Mouse (Mus musculus) neural tube, embryonic 10.5 days (tissue): Measurements from ENCODE around the gene 2200002J24Rik.

Source experiments
- DNase-seq: peaks from one replicate; pipeline ENCODE4 v3.0.0-alpha.2; 2017; ENCODE audit warnings: low spot score; ENCODE audit errors: extremely low spot score

The 2200002J24Rik gene

DNA sequence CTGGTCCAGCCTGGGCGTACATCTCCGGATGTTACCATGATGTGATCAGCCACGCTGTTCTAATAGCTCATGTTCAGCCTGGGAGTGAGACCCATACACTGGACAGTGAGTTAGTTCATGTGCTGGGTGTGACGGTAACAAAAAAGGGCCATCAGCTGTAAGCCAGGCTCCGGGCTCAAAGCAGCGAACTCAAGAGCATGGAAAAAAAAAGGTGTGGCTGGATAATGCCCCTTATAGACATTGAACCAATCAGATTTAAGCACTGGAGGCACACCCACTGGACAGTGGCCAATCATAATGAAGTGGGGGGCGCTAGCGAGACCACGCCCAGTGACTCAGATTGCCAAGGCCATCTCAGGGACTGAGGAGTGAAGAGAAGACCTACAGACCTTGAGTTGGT, at the start of gene 2200002J24Rik:
TSS of gene 2200002J24Rik (plus strand) at position 338 of the 400 bp plus-strand sequence.
- DNase-seq = no peak

- DNase-seq = peak; percentile 92
Measured at GRCm38 (mm10) chr7:30649591-30650540, 48.9 kb upstream of the 2200002J24Rik start, which contains the start of gene Rbm42. Gene Rbm42, minus strand, starts transcription at chr7:30650317.

- DNase-seq = peak; percentile 93
Measured at GRCm38 (mm10) chr7:30664529-30665200, 34.1 kb upstream of the 2200002J24Rik start, which contains the start of gene Haus5. Gene Haus5, minus strand, starts transcription at chr7:30664994.

DNA sequence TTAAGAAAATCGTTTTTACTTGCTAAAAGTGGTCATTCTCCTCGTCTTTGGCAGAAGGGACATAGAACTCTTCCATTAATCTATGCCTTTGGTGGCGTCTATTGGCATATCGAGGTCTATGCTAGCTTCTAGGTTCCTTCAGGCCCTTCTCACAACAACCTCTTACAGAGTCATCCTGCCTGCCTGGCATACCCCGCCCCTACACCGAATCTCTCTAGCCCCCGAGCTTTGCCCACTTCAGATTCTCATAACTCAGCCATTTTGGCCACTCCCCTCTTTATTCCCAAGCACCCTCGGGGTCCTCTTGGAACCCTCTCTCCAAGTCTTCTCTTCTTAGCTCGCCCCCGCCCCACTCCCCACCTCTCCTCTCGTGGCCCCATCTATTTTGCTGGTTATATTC, 33.4 kb upstream of the 2200002J24Rik start:
- peak; percentile 22 for DNase-seq

DNA sequence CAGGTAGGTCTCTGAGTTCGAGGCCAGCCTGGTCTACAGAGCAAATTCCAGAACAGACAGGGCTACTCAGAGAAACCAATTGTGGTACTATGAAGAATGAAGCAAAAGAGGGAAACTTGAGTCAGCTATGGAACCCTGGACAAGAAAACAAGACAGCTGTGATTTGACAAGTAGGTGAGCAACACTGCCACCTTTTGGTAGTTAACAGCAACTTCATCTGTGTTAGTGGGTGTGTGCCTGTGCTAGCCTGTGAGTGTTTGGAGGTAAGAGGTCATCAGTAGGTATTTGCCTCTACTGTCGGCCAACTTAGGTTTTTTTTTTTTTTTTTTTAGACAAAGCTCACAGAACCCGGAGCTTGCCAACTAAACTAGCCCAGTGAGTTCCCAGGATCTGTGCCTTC, 29.5 kb upstream of the 2200002J24Rik start:
- no peak for DNase-seq

DNA sequence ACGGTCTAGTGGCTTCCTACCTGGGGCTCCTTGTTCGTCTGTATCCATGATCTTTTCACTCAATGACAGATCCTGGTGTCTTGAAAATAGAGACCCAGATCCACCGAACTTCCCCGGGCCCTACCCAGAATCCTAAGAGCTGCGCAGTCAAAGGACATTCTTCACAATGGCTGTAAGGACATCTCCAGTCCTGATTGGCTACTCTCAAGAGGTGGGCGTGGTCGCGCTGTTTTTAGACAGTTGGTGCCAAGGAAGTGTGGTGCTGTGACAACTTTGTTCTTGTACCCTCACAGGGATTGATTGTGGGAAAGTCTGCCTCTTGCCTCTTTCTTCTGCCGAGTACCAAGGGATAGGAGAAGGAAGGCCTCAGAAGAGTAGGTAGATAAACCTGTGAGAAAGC, 27.2 kb upstream of the 2200002J24Rik start, which contains the start of gene Pmis2:
TSS of gene Pmis2 (minus strand) at position 126 of the 400 bp plus-strand sequence.
- no peak for DNase-seq

DNA sequence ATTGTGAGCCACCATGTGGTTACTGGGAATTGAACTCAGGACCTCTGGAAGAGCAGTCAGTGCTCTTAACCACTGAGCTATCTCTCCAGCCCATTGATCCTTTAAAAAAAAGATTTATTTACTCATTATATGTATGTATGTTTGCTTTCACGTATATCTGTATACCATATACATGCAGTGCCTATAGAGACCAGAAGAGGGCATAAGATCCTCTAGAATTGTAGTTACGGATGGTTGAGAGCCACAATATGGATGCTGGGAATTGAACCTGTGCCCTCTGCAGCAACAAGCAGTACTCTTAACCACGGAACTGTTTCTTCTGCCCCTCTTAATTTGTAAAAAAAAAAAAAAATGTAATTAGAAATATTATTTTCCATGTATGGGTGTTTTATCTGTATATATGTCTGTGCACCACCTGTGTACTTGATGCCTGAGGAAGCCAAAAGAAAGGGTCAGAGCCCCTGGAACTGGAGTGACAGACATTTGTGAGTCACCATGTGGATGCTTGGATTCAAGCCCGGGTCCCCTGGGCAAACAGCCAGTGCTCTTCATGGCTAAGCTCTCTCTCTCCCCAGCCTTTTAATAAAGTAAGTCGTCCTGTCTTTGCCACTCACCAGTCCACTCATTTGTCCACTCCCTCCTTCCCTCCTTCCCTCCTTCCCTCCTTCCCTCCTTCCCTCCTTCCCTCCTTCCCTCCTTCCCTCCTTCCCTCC, 20.3 kb upstream of the 2200002J24Rik start:
- DNase-seq = no peak

- no peak for DNase-seq
Measured at GRCm38 (mm10) chr7:30681897-30682296, 16.8 kb upstream of the 2200002J24Rik start.

- DNase-seq = no peak
Measured at GRCm38 (mm10) chr7:30683425-30683824, 15.3 kb upstream of the 2200002J24Rik start.

- no peak for DNase-seq
Measured at GRCm38 (mm10) chr7:30688325-30688724, 10.4 kb upstream of the 2200002J24Rik start.

DNA sequence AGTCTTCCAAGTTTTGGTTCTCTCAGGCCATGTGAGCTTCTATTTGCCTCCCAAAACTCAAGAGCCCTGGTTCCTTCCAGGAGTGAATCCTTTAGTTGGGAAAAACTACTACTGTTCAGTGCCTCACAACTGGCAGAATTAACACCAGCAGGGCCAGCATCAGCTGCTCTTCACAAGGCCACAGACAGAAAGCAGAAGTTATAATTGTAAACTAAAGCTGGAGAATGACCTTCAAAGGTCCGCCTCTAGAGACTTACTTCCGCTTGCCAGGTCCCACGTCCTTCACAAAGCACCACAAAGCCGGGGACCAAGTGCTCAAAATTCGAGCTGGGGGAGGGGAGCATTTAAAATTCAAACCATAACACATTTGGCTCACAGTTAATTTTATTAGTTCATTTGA, 625 bp upstream of the 2200002J24Rik start:
- no peak for DNase-seq

- DNase-seq = no peak
Measured at GRCm38 (mm10) chr7:30706214-30706882, 7.6 kb downstream of the 2200002J24Rik start.

DNA sequence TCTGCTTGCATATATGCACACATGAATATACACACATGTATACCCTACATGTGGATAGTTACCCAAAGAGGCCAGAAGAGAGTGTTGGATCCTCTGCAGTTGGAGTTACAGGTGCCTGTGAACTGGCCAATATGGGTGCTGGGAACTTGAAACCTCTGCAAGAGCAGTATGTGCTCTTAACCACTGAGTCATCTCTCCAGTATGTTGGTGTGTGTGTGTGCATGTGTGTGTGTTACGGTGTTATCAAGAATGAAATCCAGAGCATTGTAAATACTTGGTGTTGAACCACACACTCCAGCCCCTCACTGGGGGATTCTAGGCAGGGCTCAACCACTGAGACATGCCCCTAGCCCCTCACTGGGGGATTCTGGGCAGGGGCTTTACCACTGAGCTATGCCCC, 8.7 kb downstream of the 2200002J24Rik start:
- no peak for DNase-seq

- DNase-seq = no peak
Measured at GRCm38 (mm10) chr7:30711942-30712341, 13.2 kb downstream of the 2200002J24Rik start, which contains the start of gene Atp4a. Gene Atp4a, plus strand, starts transcription at chr7:30712209.

- peak; percentile 80 for DNase-seq
Measured at GRCm38 (mm10) chr7:30717006-30717715, 18.4 kb downstream of the 2200002J24Rik start.

- DNase-seq = no peak
Measured at GRCm38 (mm10) chr7:30717716-30718046, 19.0 kb downstream of the 2200002J24Rik start.

- no peak for DNase-seq
Measured at GRCm38 (mm10) chr7:30719669-30720068, 20.9 kb downstream of the 2200002J24Rik start.

DNA sequence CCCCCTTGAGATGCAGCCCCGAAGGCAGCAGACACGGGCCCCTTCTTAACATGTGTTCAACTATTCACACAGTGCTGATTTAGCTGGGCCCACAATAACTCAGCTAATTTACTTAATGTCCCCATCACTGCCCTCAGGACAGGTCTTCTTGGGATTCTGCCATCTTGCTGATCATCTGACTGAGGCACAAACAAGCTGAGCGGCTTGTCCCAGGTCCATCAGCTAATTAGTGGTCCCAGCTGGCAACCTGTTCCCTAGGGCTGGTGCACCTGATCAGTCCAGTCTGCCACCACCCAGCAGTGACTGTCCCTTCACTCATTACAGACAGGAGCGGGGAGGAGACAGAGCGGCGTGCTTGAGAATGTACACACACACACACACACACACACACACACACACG, 22.6 kb downstream of the 2200002J24Rik start:
- DNase-seq = no peak

DNA sequence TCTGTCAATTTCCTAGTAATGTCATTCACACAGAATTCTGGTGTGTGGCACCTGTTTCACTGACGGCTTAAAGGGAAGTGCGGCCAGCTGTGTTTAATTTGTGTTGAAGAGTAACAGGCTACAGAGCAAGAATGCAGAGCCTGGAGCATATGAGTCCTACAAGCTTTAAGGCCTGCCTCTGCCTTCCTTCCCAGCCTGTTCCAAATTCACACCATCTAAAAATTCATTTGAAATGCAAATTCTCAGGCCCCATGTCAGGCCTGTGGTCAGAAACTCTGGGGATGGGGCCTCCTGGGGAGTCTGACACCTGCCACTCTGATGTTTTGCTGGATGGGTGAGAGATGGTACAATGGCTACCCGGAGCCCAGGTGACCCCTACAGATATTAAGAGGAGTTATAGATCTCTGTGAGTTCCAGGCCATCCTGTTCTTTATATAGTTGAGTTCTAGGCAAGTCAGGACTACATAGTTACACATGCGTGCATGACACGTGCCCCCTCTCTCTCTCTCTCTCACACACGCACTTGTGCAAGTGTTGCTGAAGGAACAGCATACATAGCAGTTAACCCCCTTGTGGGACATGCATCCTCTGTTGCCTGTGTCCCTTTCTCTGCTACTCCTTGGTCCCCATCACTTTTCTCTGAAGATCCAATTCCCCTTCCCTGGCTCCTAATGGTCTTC, 24.7 kb downstream of the 2200002J24Rik start:
- no peak for DNase-seq

DNA sequence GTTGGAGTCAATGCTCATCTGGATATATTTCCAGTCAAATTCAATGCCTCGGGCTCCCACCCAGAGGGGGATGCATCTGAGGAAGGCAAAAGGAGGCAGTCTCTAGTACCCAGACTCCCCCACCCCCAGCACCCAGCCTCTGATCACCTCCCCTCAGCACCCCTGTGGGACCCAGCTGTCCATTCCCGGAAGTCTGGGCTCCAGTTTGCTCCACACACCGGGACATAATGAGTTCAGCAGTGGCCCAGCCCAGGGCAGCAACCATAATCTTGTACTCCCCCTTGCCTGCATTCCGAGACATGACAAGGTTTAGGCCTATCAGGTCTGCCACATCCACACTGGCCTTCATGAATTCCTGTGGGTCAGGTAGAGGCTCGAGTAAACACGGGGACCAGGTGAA, 29.5 kb downstream of the 2200002J24Rik start:
- DNase-seq = no peak
